Mouse (Mus musculus): ENCODE measurements around the gene Actl9.

The Actl9 gene

DNA sequence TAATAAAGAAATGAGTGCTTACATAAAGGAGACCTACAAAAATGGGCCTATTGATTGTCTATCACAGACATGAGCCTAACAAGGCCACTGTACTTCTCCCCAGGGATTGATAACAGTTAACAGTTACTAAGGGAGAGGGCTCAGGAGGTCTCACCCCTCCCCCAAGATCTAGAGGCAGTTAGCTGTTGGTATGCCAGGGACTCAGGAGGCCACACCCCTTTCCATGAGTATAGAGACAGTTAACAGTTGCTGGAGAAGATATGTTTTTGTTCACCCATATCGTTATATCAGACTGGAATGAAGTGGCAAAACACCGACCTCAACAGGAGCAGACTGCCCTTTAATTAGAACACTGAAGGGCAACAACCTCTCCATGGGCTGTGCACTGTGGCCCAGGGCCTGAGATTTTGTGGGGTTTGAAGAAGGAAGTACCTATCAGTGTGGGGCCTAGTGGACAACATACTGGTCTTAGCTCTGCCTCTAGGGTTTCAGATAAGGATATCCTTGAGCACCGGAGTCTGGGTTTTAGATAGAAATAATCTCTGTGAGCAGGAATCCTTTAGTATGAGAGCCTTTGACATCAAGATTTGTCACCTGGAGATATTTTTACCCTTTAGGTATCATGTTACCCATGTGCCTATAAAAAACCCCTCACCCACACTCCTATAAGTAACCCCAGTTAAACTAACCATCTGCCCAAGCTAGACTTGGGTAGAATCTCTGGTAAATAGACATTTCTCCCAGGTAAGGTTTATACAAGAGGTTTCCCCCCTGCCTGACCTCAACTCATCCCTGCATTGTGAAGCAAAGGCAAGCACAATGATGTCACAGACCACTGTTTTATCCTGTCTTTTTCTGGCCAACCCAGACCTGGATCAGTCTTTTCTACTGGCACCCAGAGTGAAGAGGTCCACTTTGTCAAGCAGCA is at the start of gene Actl9:
TSS of gene Actl9 (plus strand) at position 878 of the 928 bp plus-strand sequence.
- DNase-seq (ENCODE audit: low spot score), result no peak

GRCm38 (mm10) chr17:33385705-33386104 is 47.0 kb upstream of the Actl9 start:
- DNase-seq (ENCODE audit: low spot score), result no peak

DNA sequence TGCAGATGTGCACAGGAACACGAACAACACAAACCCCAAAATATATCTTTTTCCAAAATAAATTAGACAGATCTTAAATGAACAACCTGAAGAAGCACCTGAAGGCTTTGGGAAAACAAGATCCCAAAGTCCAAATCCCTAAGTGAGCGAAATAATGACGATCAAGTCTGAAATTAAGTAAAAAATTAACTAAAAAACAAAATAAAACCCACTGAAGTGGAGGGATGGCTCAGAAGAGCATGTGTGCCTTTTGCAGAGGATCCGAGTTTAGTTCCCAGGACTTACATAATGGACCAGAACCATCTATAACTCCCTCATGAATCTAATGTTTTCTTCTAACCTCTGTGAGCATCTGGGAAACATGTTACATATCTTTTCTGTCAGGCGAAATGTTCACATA is 40.4 kb upstream of the Actl9 start:
- no peak for DNase-seq (ENCODE audit: low spot score)

GRCm38 (mm10) chr17:33394182-33395034 is 38.3 kb upstream of the Actl9 start, which contains the start of gene Zfp101:
Gene Zfp101, minus strand, starts transcription at chr17:33394641.
- peak; percentile 93 for DNase-seq (ENCODE audit: low spot score)

GRCm38 (mm10) chr17:33439148-33439547 is 6.5 kb downstream of the Actl9 start:
- peak; percentile 67 for DNase-seq (ENCODE audit: low spot score)

DNA sequence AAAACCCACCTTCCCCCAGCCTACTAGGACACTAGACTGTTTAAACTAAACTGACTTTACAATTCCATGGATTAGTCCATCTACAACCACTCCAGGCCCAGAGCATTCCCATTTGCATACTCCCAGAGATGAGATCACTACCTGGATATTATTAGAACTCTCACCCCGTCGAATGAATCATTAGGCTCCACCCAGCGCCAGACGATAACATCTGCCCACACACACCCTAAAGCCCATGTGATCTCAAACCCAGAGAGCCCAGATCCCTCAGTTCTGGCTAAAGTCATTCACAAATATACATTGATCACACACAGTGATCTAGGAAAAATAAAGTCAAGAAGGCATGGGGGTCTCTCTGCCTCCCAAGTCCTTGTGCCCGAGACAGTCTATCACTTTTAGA is 7.2 kb downstream of the Actl9 start:
- no peak for DNase-seq (ENCODE audit: low spot score)

- DNase-seq (ENCODE audit: low spot score), result no peak
Measured at GRCm38 (mm10) chr17:33441159-33441558, 8.5 kb downstream of the Actl9 start.

DNA sequence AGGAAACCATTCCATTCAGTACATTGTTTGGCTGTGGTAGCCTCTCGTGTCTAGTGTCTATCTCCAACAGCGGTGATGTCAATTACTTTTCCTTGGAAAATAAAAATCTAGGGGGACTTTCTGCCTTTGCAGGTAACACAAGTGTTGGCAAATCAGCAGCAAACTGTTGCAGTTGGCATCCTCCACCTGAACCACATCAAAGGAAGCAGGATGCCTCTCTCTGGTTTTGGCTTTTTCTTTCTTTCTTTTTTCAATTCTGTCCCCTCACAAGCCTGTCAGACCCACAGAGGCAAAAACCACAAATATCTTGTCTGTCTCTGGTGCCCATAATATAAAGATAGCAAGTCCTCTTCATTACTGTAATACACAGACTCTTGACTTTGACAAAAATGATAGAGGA is 23.9 kb downstream of the Actl9 start:
- DNase-seq (ENCODE audit: low spot score), result no peak

GRCm38 (mm10) chr17:33471206-33471605 is 38.5 kb downstream of the Actl9 start:
- no peak for DNase-seq (ENCODE audit: low spot score)

All from c-Kit-positive CD71-positive TER-119-positive erythroid progenitor cells, embryonic 14.5 days (primary cell).